Mouse (Mus musculus): ENCODE results near the gene Lsp1. TPM values are rescaled to one million over a fixed set of nuclear protein-coding genes. Genes with fewer than 3 reads are reported as not detected.

The Lsp1 gene
- polyA plus RNA-seq, 1 experiment: 2.4 TPM

GRCm38 (mm10) chr7:142487341-142487859 is 26.8 kb downstream of the Lsp1 start:
- Histone ChIP-seq H3K4me1 (ENCODE audit: control insufficient read depth, insufficient read depth, low read length) (no peaks in the 10 kb centered on the region), H3K27me3 (ENCODE audit: control insufficient read depth, insufficient read depth, low read length) (no peaks in the 10 kb centered on the region), H3K4me3 (ENCODE audit: control insufficient read depth, low read depth, low read length) (no peak overlapping the region), H3K27ac (ENCODE audit: control insufficient read depth, insufficient read depth, low read depth, low read length) (no peak overlapping the region), H3K36me3 (ENCODE audit: control insufficient read depth, insufficient read depth, low read length) (no peaks in the 10 kb centered on the region)
- TF ChIP-seq POLR2A (IDR thresholded peaks at IDR 0.05; ENCODE audit: control insufficient read depth, low read depth, low read length): no peak
- TF ChIP-seq CTCF (IDR thresholded peaks at IDR 0.05; ENCODE audit: control insufficient read depth, insufficient read depth, insufficient replicate concordance, low read depth, low read length): no peak

DNA sequence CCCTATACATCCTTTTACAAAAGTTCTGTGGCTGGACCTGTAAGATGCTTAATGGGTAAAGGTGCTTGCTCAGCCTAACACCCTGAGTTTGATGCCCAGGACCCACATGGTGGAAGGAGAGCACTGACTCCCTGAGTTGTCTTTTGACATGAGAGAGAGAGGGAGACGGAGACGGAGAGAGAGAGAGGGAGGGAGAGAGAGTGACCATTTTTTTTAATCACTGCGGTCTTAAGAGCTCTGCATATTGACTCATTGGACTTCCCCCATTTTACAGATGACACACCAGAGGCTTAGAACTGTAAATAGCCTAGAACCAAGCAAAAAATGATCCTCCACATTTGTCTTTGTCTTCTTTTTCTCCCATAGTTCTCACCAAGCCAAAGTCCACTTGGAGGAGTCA is 27.4 kb downstream of the Lsp1 start:
- no peak overlapping the region for H3K27ac ChIP-seq (ENCODE audit: control insufficient read depth, insufficient read depth, low read depth, low read length)
- no peaks in the 10 kb centered on the region for H3K4me1 ChIP-seq (ENCODE audit: control insufficient read depth, insufficient read depth, low read length)

DNA sequence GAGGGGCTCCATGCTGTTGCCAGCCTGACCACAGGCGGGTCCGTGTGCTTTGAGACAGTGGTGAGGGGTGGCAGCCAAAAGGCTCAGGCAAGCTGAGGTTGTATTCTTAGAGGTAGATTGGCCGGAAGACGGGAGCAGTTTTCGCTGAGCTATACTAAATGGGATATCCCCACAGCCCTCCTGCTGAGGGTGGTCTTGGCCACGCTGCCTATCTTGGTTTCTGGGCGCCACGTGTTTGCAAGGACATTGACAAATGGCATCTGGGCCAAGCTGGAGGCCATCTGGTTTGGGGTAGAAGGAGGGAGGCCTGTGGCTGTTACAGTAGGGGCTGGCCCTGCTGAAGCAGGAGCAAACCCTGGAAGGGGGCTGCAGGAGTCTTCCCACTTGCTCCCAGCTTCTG is 32.9 kb downstream of the Lsp1 start:
- TF ChIP-seq POLR2A (IDR thresholded peaks at IDR 0.05; ENCODE audit: control insufficient read depth, low read depth, low read length) (no peak), CTCF (IDR thresholded peaks at IDR 0.05; ENCODE audit: control insufficient read depth, insufficient read depth, insufficient replicate concordance, low read depth, low read length) (no peak)
- Histone ChIP-seq H3K4me3 (ENCODE audit: control insufficient read depth, low read depth, low read length) (no peak overlapping the region), H3K4me1 (ENCODE audit: control insufficient read depth, insufficient read depth, low read length) (no peaks in the 10 kb centered on the region), H3K27ac (ENCODE audit: control insufficient read depth, insufficient read depth, low read depth, low read length) (no peak overlapping the region), H3K27me3 (ENCODE audit: control insufficient read depth, insufficient read depth, low read length) (no peaks in the 10 kb centered on the region), H3K36me3 (ENCODE audit: control insufficient read depth, insufficient read depth, low read length) (no peaks in the 10 kb centered on the region)

More for the DNA sequence above, 27.4 kb downstream of the Lsp1 start:
- H3K4me3 ChIP-seq (ENCODE audit: control insufficient read depth, low read depth, low read length): no peak overlapping the region
- no peaks in the 10 kb centered on the region for H3K36me3 ChIP-seq (ENCODE audit: control insufficient read depth, insufficient read depth, low read length)
- H3K27me3 ChIP-seq (ENCODE audit: control insufficient read depth, insufficient read depth, low read length): no peaks in the 10 kb centered on the region
- no peak for TF ChIP-seq POLR2A (IDR thresholded peaks at IDR 0.05; ENCODE audit: control insufficient read depth, low read depth, low read length)
- TF ChIP-seq CTCF (IDR thresholded peaks at IDR 0.05; ENCODE audit: control insufficient read depth, insufficient read depth, insufficient replicate concordance, low read depth, low read length): no peak

DNA sequence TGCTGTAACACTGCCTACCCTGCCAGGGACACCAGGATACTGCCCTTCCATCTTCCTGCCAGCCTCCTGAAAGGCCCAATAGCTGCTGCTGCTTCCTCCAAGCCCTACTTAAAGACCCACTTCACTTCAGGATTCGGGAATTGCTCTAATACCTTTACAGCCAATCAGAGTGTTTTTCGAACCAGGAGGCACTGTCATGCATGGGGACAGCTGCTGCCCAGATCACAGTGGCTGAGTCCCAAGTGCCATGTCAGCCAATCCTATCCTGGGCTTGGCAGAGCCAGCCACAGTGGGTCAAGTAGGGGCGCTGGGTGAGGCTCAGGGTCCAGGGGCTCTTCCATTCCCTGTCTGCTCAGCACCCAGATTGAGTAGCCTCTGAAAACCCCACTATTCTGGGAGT is 35.5 kb downstream of the Lsp1 start:
- no peaks in the 10 kb centered on the region for H3K36me3 ChIP-seq (ENCODE audit: control insufficient read depth, insufficient read depth, low read length)
- no peaks in the 10 kb centered on the region for H3K27me3 ChIP-seq (ENCODE audit: control insufficient read depth, insufficient read depth, low read length)
- TF ChIP-seq CTCF (IDR thresholded peaks at IDR 0.05; ENCODE audit: control insufficient read depth, insufficient read depth, insufficient replicate concordance, low read depth, low read length) (no peak), POLR2A (IDR thresholded peaks at IDR 0.05; ENCODE audit: control insufficient read depth, low read depth, low read length) (no peak)
- no peaks in the 10 kb centered on the region for H3K4me1 ChIP-seq (ENCODE audit: control insufficient read depth, insufficient read depth, low read length)
- H3K4me3 ChIP-seq (ENCODE audit: control insufficient read depth, low read depth, low read length): no peak overlapping the region
- no peak overlapping the region for H3K27ac ChIP-seq (ENCODE audit: control insufficient read depth, insufficient read depth, low read depth, low read length)

GRCm38 (mm10) chr7:142496800-142497199 is 36.2 kb downstream of the Lsp1 start:
- Histone ChIP-seq H3K27me3 (ENCODE audit: control insufficient read depth, insufficient read depth, low read length) (no peaks in the 10 kb centered on the region), H3K27ac (ENCODE audit: control insufficient read depth, insufficient read depth, low read depth, low read length) (no peak overlapping the region), H3K4me3 (ENCODE audit: control insufficient read depth, low read depth, low read length) (no peak overlapping the region), H3K36me3 (ENCODE audit: control insufficient read depth, insufficient read depth, low read length) (no peaks in the 10 kb centered on the region), H3K4me1 (ENCODE audit: control insufficient read depth, insufficient read depth, low read length) (no peaks in the 10 kb centered on the region)
- TF ChIP-seq POLR2A (IDR thresholded peaks at IDR 0.05; ENCODE audit: control insufficient read depth, low read depth, low read length) (no peak), CTCF (IDR thresholded peaks at IDR 0.05; ENCODE audit: control insufficient read depth, insufficient read depth, insufficient replicate concordance, low read depth, low read length) (no peak)

GRCm38 (mm10) chr7:142497775-142498174 is 37.2 kb downstream of the Lsp1 start:
- TF ChIP-seq POLR2A (IDR thresholded peaks at IDR 0.05; ENCODE audit: control insufficient read depth, low read depth, low read length) (no peak), CTCF (IDR thresholded peaks at IDR 0.05; ENCODE audit: control insufficient read depth, insufficient read depth, insufficient replicate concordance, low read depth, low read length) (peak; percentile 43; the same call in 1 of the 2 replicates)
- H3K36me3 ChIP-seq (ENCODE audit: control insufficient read depth, insufficient read depth, low read length): no peaks in the 10 kb centered on the region
- H3K4me1 ChIP-seq (ENCODE audit: control insufficient read depth, insufficient read depth, low read length): no peaks in the 10 kb centered on the region
- H3K27me3 ChIP-seq (ENCODE audit: control insufficient read depth, insufficient read depth, low read length): no peaks in the 10 kb centered on the region
- no peak overlapping the region for H3K27ac ChIP-seq (ENCODE audit: control insufficient read depth, insufficient read depth, low read depth, low read length)
- no peak overlapping the region for H3K4me3 ChIP-seq (ENCODE audit: control insufficient read depth, low read depth, low read length)

DNA sequence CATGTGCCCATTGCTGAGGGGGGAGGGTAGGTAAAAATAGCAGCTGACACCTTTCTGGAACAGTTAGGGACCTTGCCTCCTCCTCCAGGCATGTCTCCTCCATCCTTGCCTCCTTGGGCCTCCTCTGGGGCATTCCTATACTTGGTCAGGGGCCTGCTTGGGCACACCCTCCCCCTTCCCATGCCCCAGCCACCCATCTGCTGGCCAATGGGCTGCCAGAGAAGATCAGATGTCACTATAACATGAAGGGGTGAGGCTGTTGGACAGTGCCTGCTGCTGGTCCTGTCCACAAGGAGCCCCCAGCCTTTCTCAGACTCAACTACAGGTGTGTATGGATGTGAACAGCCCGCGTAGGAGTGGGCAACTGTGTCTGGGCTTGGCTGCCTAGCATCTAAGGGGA is 38.0 kb downstream of the Lsp1 start, which contains the start of gene Tnnt3:
TSS of gene Tnnt3 (plus strand) at position 262 of the 400 bp plus-strand sequence.
- Histone ChIP-seq H3K4me3 (ENCODE audit: control insufficient read depth, low read depth, low read length) (no peak within 1 kb of the TSS), H3K27ac (ENCODE audit: control insufficient read depth, insufficient read depth, low read depth, low read length) (no peak within 1 kb of the TSS), H3K27me3 (ENCODE audit: control insufficient read depth, insufficient read depth, low read length) (no peaks in the 10 kb centered on the region), H3K4me1 (ENCODE audit: control insufficient read depth, insufficient read depth, low read length) (no peaks in the 10 kb centered on the region), H3K36me3 (ENCODE audit: control insufficient read depth, insufficient read depth, low read length) (no peaks in the 10 kb centered on the region)
- TF ChIP-seq CTCF (IDR thresholded peaks at IDR 0.05; ENCODE audit: control insufficient read depth, insufficient read depth, insufficient replicate concordance, low read depth, low read length) (no peak), POLR2A (IDR thresholded peaks at IDR 0.05; ENCODE audit: control insufficient read depth, low read depth, low read length) (no peak)
